Mouse (Mus musculus): ENCODE data around the gene Pabpn1. TPM values are rescaled to one million over a fixed set of nuclear protein-coding genes. Genes with fewer than 3 reads are reported as not detected.
"Not testable (repeated sequence)": the region's sequence is repeated elsewhere in the genome, so short reads cannot be mapped to it uniquely, and the experiment has no call there.

Gene Pabpn1
- polyA plus RNA-seq, 1 experiment, result 168 TPM

DNA sequence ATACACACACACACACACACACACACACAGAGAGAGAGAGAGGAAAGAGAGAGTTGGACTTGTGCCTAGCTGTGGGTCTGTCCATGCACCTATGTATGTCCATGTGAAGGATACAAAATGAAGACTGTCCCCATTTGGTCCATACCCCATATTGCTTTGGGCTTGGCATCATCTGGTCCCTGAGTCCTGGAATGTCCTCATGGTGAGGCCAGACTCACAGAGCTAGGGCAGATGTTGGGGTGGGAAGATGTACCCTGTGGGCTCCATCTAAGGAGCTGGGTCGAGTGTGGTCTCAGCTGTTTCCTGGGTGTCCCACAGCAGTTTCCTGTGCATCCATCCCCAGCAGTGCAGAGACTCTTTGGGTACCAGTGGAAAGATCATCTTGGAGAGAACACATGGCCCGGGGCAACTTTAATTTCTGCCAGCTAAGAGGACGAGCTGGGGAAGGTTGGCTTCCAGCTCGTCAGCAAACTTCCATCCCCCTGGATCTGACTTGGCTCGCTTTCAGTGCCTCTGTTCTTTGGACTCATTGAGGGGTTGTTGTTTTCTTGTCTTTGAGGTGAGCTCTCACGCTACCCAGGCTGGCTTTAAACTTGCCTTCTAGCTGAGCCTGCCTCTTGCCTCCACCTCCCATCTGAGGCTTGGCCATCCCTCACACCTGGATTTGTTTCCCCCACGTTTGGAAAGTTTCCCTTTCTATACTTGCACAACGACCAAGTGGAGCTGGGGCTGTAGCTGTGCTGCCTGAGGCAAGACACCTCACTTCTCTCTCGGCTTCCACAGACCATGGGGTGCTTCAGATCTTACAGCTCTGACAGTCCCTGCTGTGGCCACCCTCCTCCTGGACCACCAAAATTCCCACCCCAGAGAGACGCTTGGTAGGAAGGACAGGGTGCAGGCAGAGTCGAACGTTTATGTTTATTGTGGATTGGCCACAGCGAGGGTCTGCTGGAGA lies 49.0 kb downstream of the Pabpn1 start:
- Histone ChIP-seq H3K4me1 (ENCODE audit: control insufficient read depth, insufficient read depth, low read length) (peaks cover 9% of the 10 kb centered on the region), H3K4me3 (ENCODE audit: insufficient read depth, low read length) (no peak overlapping the region), H3K27ac (ENCODE audit: insufficient read depth, low read length) (no peak overlapping the region)
- no peak for TF ChIP-seq CTCF (IDR thresholded peaks at IDR 0.05; ENCODE audit: borderline replicate concordance, insufficient read depth, low read length)
- TF ChIP-seq POLR2A (IDR thresholded peaks at IDR 0.05; ENCODE audit: low read depth, low read length), result no peak

GRCm38 (mm10) chr14:54942479-54942878 lies 50.2 kb downstream of the Pabpn1 start:
- Histone ChIP-seq H3K4me3 (ENCODE audit: insufficient read depth, low read length) (no peak overlapping the region), H3K27ac (ENCODE audit: insufficient read depth, low read length) (no peak overlapping the region), H3K4me1 (ENCODE audit: control insufficient read depth, insufficient read depth, low read length) (peaks cover 10% of the 10 kb centered on the region)
- TF ChIP-seq CTCF (IDR thresholded peaks at IDR 0.05; ENCODE audit: borderline replicate concordance, insufficient read depth, low read length) (no peak), POLR2A (IDR thresholded peaks at IDR 0.05; ENCODE audit: low read depth, low read length) (no peak)

DNA sequence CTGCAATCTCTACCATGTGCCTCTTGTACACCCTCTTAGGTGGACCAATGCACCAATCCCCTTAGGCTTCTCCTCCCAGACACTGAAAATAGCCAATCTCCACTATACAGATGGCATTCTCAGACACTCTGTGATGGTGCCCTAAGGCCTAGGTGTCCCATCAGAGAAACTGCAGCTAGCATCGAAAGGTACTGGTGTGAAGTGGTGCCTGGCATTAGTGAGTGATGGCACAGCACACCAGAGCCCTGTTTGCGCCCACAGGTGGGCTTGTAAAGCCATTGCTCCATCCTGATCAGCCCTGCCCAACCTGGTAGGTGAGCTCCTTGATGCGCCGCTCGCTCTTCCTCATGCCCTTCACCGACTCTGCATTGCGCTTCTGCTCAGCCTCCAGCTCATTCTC lies 51.7 kb downstream of the Pabpn1 start:
- Histone ChIP-seq H3K4me3 (ENCODE audit: insufficient read depth, low read length) (no peak overlapping the region), H3K27ac (ENCODE audit: insufficient read depth, low read length) (no peak overlapping the region), H3K4me1 (ENCODE audit: control insufficient read depth, insufficient read depth, low read length) (peaks cover 10% of the 10 kb centered on the region)
- no peak for TF ChIP-seq POLR2A (IDR thresholded peaks at IDR 0.05; ENCODE audit: low read depth, low read length)
- no peak for TF ChIP-seq CTCF (IDR thresholded peaks at IDR 0.05; ENCODE audit: borderline replicate concordance, insufficient read depth, low read length)

DNA sequence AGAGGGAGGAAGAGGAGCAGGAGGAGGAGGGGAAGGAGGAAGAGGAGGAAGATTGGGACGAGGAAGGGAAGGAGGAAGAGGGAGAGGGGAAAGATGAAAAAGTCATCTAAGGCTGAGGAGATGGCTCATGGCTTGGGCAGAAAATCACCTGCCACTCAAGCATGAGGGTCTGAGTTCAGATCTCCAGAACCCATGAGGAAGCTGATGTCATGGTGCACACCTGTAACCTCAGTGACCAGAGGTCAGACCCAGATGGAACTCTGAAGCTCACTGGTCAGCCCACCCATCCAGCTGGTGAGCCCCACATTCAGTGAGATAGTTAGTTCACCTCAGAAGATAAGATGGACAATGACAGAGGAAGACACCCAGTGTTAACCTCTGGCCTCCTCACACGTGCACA lies 52.6 kb downstream of the Pabpn1 start:
- no peak overlapping the region for H3K4me3 ChIP-seq (ENCODE audit: insufficient read depth, low read length)
- no peak overlapping the region for H3K27ac ChIP-seq (ENCODE audit: insufficient read depth, low read length)
- TF ChIP-seq POLR2A (IDR thresholded peaks at IDR 0.05; ENCODE audit: low read depth, low read length) (no peak), CTCF (IDR thresholded peaks at IDR 0.05; ENCODE audit: borderline replicate concordance, insufficient read depth, low read length) (no peak)
- peaks cover 10% of the 10 kb centered on the region for H3K4me1 ChIP-seq (ENCODE audit: control insufficient read depth, insufficient read depth, low read length)

GRCm38 (mm10) chr14:54945975-54946704 lies 53.8 kb downstream of the Pabpn1 start:
- Histone ChIP-seq H3K4me3 (ENCODE audit: insufficient read depth, low read length) (no peak overlapping the region), H3K4me1 (ENCODE audit: control insufficient read depth, insufficient read depth, low read length) (peaks cover 10% of the 10 kb centered on the region), H3K27ac (ENCODE audit: insufficient read depth, low read length) (no peak overlapping the region)
- TF ChIP-seq POLR2A (IDR thresholded peaks at IDR 0.05; ENCODE audit: low read depth, low read length) (no peak), CTCF (IDR thresholded peaks at IDR 0.05; ENCODE audit: borderline replicate concordance, insufficient read depth, low read length) (no peak)

GRCm38 (mm10) chr14:54947008-54947407 lies 54.7 kb downstream of the Pabpn1 start:
- H3K27ac ChIP-seq (ENCODE audit: insufficient read depth, low read length); H3K4me3 ChIP-seq (ENCODE audit: insufficient read depth, low read length): not testable (repeated sequence)
- H3K4me1 ChIP-seq (ENCODE audit: control insufficient read depth, insufficient read depth, low read length), result peaks cover 10% of the 10 kb centered on the region

Other genes starting within 250 kb of the Pabpn1 start
- 51.6 and 58.9 TPM in 2 replicates for gene 1700123O20Rik, start 206.3 kb upstream of the Pabpn1 start, polyA plus RNA-seq (2011; ENCODE audit: insufficient read length, low read depth, missing spikeins)
- gene Acin1, start 205.6 kb upstream of the Pabpn1 start, polyA plus RNA-seq (2011; ENCODE audit: insufficient read length, low read depth, missing spikeins), result 184 and 243 TPM in 2 replicates
- not detected in 2 replicates for gene Gm29776, start 193.7 kb upstream of the Pabpn1 start, polyA plus RNA-seq (2011; ENCODE audit: insufficient read length, low read depth, missing spikeins)
- gene Cebpe, start 180.3 kb upstream of the Pabpn1 start, polyA plus RNA-seq (2011; ENCODE audit: insufficient read length, low read depth, missing spikeins), result not detected in 2 replicates
- gene Slc7a8, start 110.6 kb upstream of the Pabpn1 start, polyA plus RNA-seq (2011; ENCODE audit: insufficient read length, low read depth, missing spikeins), result 0.47 and 2.0 TPM in 2 replicates
- gene Rnf212b, start 78.4 kb upstream of the Pabpn1 start, polyA plus RNA-seq (2011; ENCODE audit: insufficient read length, low read depth, missing spikeins), result not detected in 2 replicates
- gene Homez, start 21.5 kb upstream of the Pabpn1 start, polyA plus RNA-seq (2011; ENCODE audit: insufficient read length, low read depth, missing spikeins), result 5.4 and 6.9 TPM in 2 replicates
- gene Ppp1r3e, start 14.9 kb upstream of the Pabpn1 start, polyA plus RNA-seq (2011; ENCODE audit: insufficient read length, low read depth, missing spikeins), result 8.4 and 10.9 TPM in 2 replicates
- gene Bcl2l2, start 9.1 kb upstream of the Pabpn1 start, polyA plus RNA-seq (2011; ENCODE audit: insufficient read length, low read depth, missing spikeins), result 48.3 and 53.1 TPM in 2 replicates
- not detected in 2 replicates for gene Gm20521, start 9.1 kb upstream of the Pabpn1 start, polyA plus RNA-seq (2011; ENCODE audit: insufficient read length, low read depth, missing spikeins)
- 17.7 and 20.9 TPM in 2 replicates for gene Slc22a17, start 20.6 kb downstream of the Pabpn1 start, polyA plus RNA-seq (2011; ENCODE audit: insufficient read length, low read depth, missing spikeins)
- gene Efs, start 33.6 kb downstream of the Pabpn1 start, polyA plus RNA-seq (2011; ENCODE audit: insufficient read length, low read depth, missing spikeins), result 17.5 and 26.9 TPM in 2 replicates
- not detected in 2 replicates for gene Il25, start 40.2 kb downstream of the Pabpn1 start, polyA plus RNA-seq (2011; ENCODE audit: insufficient read length, low read depth, missing spikeins)
- gene Cmtm5, start 43.8 kb downstream of the Pabpn1 start, polyA plus RNA-seq (2011; ENCODE audit: insufficient read length, low read depth, missing spikeins), result not detected in 2 replicates
- 1.0 TPM in 1 of 2 replicates, not detected in the other for gene Myh6, start 74.4 kb downstream of the Pabpn1 start, polyA plus RNA-seq (2011; ENCODE audit: insufficient read length, low read depth, missing spikeins)
- not detected in 2 replicates for gene Gm17428, start 84.4 kb downstream of the Pabpn1 start, polyA plus RNA-seq (2011; ENCODE audit: insufficient read length, low read depth, missing spikeins)
- gene Myh7, start 102.1 kb downstream of the Pabpn1 start, polyA plus RNA-seq (2011; ENCODE audit: insufficient read length, low read depth, missing spikeins), result not detected in 2 replicates
- 32.8 and 37.7 TPM in 2 replicates for gene Ngdn, start 123.0 kb downstream of the Pabpn1 start, polyA plus RNA-seq (2011; ENCODE audit: insufficient read length, low read depth, missing spikeins)
- gene Zfhx2, start 199.8 kb downstream of the Pabpn1 start, polyA plus RNA-seq (2011; ENCODE audit: insufficient read length, low read depth, missing spikeins), result 1.9 and 3.5 TPM in 2 replicates
- gene Thtpa, start 202.3 kb downstream of the Pabpn1 start, polyA plus RNA-seq (2011; ENCODE audit: insufficient read length, low read depth, missing spikeins), result 13.1 and 17.1 TPM in 2 replicates
- gene Ap1g2, start 214.1 kb downstream of the Pabpn1 start, polyA plus RNA-seq (2011; ENCODE audit: insufficient read length, low read depth, missing spikeins), result 6.7 and 10.0 TPM in 2 replicates
- gene Jph4, start 224.4 kb downstream of the Pabpn1 start, polyA plus RNA-seq (2011; ENCODE audit: insufficient read length, low read depth, missing spikeins), result 0.73 and 1.6 TPM in 2 replicates